In the genomic region with DNA sequence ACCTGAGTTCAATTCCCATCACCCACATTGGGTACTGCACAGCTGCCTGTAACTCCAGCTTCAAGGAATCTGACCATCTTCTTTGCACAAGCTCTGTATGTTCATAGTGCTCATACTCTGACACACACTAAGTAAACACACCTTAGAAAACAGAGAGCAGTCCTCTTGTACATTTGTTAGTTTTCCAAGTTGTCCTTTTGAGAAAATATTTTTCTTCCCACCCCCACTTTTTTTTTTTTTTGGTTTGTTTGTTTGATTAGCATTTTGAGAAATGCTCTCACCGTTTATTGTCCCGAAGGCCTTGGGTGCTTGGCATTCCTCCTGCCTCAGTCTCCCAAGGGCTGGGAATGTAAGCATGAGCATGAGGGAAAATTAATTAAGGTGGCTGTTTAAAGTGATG, we compare ENCODE assay signal across 23 mouse cellular contexts. TPM values are rescaled to one million over a fixed set of nuclear protein-coding genes. Genes with fewer than 3 reads are reported as not detected.
A peak's percentile ranks its signal among the peaks of the same experiment; 100 is the strongest.
DNase-seq lines count a peak whose midpoint lies in the region; ATAC-seq and TF ChIP-seq lines count a peak whose summit lies in the region.
"Had no signal": no experiment of that assay in that cellular context is flagged by ENCODE, and none has a peak within 500 bp of the region (broad histone marks: within the 10 kb centered on the region; RNA-seq: fewer than 3 reads in every experiment).

No protein-coding gene starts in this region.

- no peaks in the 10 kb centered on the region for H3K27me3 ChIP-seq in midbrain, embryonic 11.5 days (ENCODE audit: control insufficient read depth, insufficient read depth, low read length)
- H3K27me3 ChIP-seq in midbrain, embryonic 15.5 days (replicated peaks) = no peaks in the 10 kb centered on the region
- no peaks in the 10 kb centered on the region for H3K27me3 ChIP-seq in CH12.LX (replicated peaks)
- H3K27me3 ChIP-seq in embryonic facial prominence, embryonic 10.5 days (replicated peaks; ENCODE audit: low read depth, poor library complexity, severe bottlenecking) = no peaks in the 10 kb centered on the region
- H3K27me3 ChIP-seq: embryonic facial prominence, embryonic 12.5 days; forebrain, embryonic 12.5 days had no signal

- dilution Hi-C loops in CH12.LX (cut with MboI; ENCODE audit: extremely low pct_ligation_motif_present, extremely low pct_unique_long_range_greater_than_20kb, low sequenced_read_pairs) = no loop called here

- no peak for TF ChIP-seq RAD21 in CH12.LX (IDR thresholded peaks at IDR 0.05; ENCODE audit: low read depth, low read length)

- no peaks in the 10 kb centered on the region for H3K4me1 ChIP-seq in midbrain, embryonic 11.5 days (ENCODE audit: control insufficient read depth, insufficient read depth, low read length)
- H3K4me1 ChIP-seq in midbrain, embryonic 15.5 days = no peaks in the 10 kb centered on the region
- H3K4me1 ChIP-seq in CH12.LX (ENCODE audit: control insufficient read depth in 1 of 2, insufficient read depth in 2 of 2) (peaks cover 11 to 33% of the 10 kb centered on the region in 2 experiments), ES-E14 (ENCODE audit: control insufficient read depth in 2 of 2, insufficient read depth in 2 of 2, low read length in 2 of 2, poor library complexity in 1 of 2) (peaks cover 3 to 10% of the 10 kb centered on the region in 2 experiments; a peak in 3 of 4 replicates)
- peaks cover 10% of the 10 kb centered on the region for H3K4me1 ChIP-seq in bone marrow macrophage, adult 2 months (ENCODE audit: control insufficient read depth, insufficient read depth, low read length)
- H3K4me1 ChIP-seq in embryonic facial prominence, embryonic 10.5 days = no peaks in the 10 kb centered on the region
- H3K4me1 ChIP-seq: embryonic facial prominence, embryonic 12.5 days; forebrain, embryonic 12.5 days had no signal

- no peak for TF ChIP-seq EP300 in CH12.LX (IDR thresholded peaks at IDR 0.05; ENCODE audit: low read length)

- no peak for TF ChIP-seq POLR2A in CH12.LX (IDR thresholded peaks at IDR 0.05; ENCODE audit: low read depth, low read length)
- no peak for TF ChIP-seq POLR2A in bone marrow macrophage, adult 2 months (IDR thresholded peaks at IDR 0.05; ENCODE audit: borderline replicate concordance, low read depth, low read length)

- no peaks in the 10 kb centered on the region for H3K79me2 ChIP-seq in CH12.LX (replicated peaks; ENCODE audit: control insufficient read depth, extremely low read depth, insufficient read depth, poor library complexity, severe bottlenecking)

- ATAC-seq in midbrain, embryonic 11.5 days (ENCODE audit: low FRiP score) = no peak
- ATAC-seq in midbrain, embryonic 15.5 days (replicated peaks) = no peak
- ATAC-seq in inflammation-experienced regulatory T-cells, adult 6 months = no peak
- ATAC-seq: activated CD4-positive, CD25-positive, alpha-beta regulatory T cell, adult 4 months; CD4-positive, CD25-positive, alpha-beta regulatory T cell, adult 4 months; forebrain, embryonic 14.5 days; forebrain, embryonic 16.5 days had no signal

- no peak overlapping the region for H3K9ac ChIP-seq in midbrain, embryonic 11.5 days (ENCODE audit: low read length)
- H3K9ac ChIP-seq in midbrain, embryonic 15.5 days = no peak overlapping the region
- H3K9ac ChIP-seq in CH12.LX (ENCODE audit: insufficient read depth, low read depth) (peak overlapping the region; percentile 5), ES-E14 (ENCODE audit: insufficient read depth, low read depth, low read length, poor library complexity, severe bottlenecking) (peak overlapping the region; percentile 18; the same call in 1 of the 2 replicates)
- H3K9ac ChIP-seq: embryonic facial prominence, embryonic 12.5 days; forebrain, embryonic 12.5 days had no signal

- H3K9me3 ChIP-seq in midbrain, embryonic 11.5 days (ENCODE audit: control insufficient read depth, low read length) = no peaks in the 10 kb centered on the region
- H3K9me3 ChIP-seq in midbrain, embryonic 15.5 days = no peaks in the 10 kb centered on the region
- H3K9me3 ChIP-seq in CH12.LX (replicated peaks; ENCODE audit: low read length) (no peaks in the 10 kb centered on the region), ES-E14 (ENCODE audit: control insufficient read depth, insufficient read depth, low read depth, low read length) (no peaks in the 10 kb centered on the region)
- H3K9me3 ChIP-seq in embryonic facial prominence, embryonic 10.5 days = no peaks in the 10 kb centered on the region
- H3K9me3 ChIP-seq: embryonic facial prominence, embryonic 12.5 days; forebrain, embryonic 12.5 days had no signal

- peak; percentile 31 for DNase-seq in midbrain, embryonic 11.5 days (ENCODE audit: low spot score, missing footprints)
- DNase-seq in CH12.LX (ENCODE audit: extremely low read depth) (no peak), ES-E14 (ENCODE audit: low read depth, low spot score) (no peak)
- no peak for DNase-seq in embryonic facial prominence, embryonic 10.5 days (ENCODE audit: low spot score)
- DNase-seq: adrenal gland, adult 2 months; adrenal gland, postnatal 10 days; adrenal gland, postnatal 25 days; B cell, adult 2 months; cerebellum, adult 11-12 months; cerebellum, adult 2 months; cerebellum, adult 9-11 months; cerebellum, postnatal 14 days; cerebellum, postnatal 36 days; embryo, embryonic 11 days had no signal

- peaks cover 20% of the 10 kb centered on the region; the same call in 1 of the 2 replicates for H3K36me3 ChIP-seq in midbrain, embryonic 11.5 days (ENCODE audit: control insufficient read depth, insufficient read depth, low read length)
- peaks cover 58% of the 10 kb centered on the region for H3K36me3 ChIP-seq in midbrain, embryonic 15.5 days (replicated peaks)
- peaks cover 57 to 84% of the 10 kb centered on the region in 2 experiments for H3K36me3 ChIP-seq in CH12.LX (replicated peaks in 1 of 2; ENCODE audit: control insufficient read depth in 1 of 2, insufficient read depth in 1 of 2, low read length in 1 of 2)
- peaks cover 51% of the 10 kb centered on the region for H3K36me3 ChIP-seq in ES-E14 (ENCODE audit: control insufficient read depth, insufficient read depth, low read length, poor library complexity, severe bottlenecking)
- H3K36me3 ChIP-seq in embryonic facial prominence, embryonic 10.5 days (replicated peaks) = peaks cover 97% of the 10 kb centered on the region

- WGBS in midbrain, embryonic 11.5 days = 92% methylated on average over 2 of the region's 2 CpGs
- 96% methylated on average over 2 of the region's 2 CpGs for WGBS in midbrain, embryonic 15.5 days
- 90% methylated on average over 2 of the region's 2 CpGs for WGBS in embryonic facial prominence, embryonic 10.5 days

- no peak overlapping the region for H3K4me3 ChIP-seq in midbrain, embryonic 11.5 days (ENCODE audit: low read depth, low read length)
- H3K4me3 ChIP-seq in midbrain, embryonic 15.5 days = no peak overlapping the region
- no peak overlapping the region for H3K4me3 ChIP-seq in CH12.LX (replicated peaks in 1 of 3; ENCODE audit: low read depth in 2 of 3, low read length in 2 of 3, poor library complexity in 1 of 3)
- no peak overlapping the region; a peak in 1 of 4 replicates for H3K4me3 ChIP-seq in ES-E14 (ENCODE audit: insufficient read depth in 1 of 2, low read depth in 1 of 2, low read length in 2 of 2, poor library complexity in 1 of 2, severe bottlenecking in 1 of 2)
- H3K4me3 ChIP-seq in bone marrow macrophage, adult 2 months (ENCODE audit: insufficient read depth, low read length) = no peak overlapping the region
- H3K4me3 ChIP-seq in embryonic facial prominence, embryonic 10.5 days = no peak overlapping the region
- H3K4me3 ChIP-seq: embryonic facial prominence, embryonic 12.5 days; forebrain, embryonic 12.5 days had no signal

- no peak overlapping the region for H3K27ac ChIP-seq in midbrain, embryonic 11.5 days (ENCODE audit: low read depth, low read length)
- no peak overlapping the region for H3K27ac ChIP-seq in midbrain, embryonic 15.5 days
- H3K27ac ChIP-seq in CH12.LX (ENCODE audit: insufficient read depth, low read depth) = peak overlapping the region; percentile 89
- H3K27ac ChIP-seq in ES-E14 (ENCODE audit: insufficient read depth, low read depth, low read length, poor library complexity, severe bottlenecking) = peak overlapping the region; percentile 77
- H3K27ac ChIP-seq in bone marrow macrophage, adult 2 months (ENCODE audit: insufficient read depth, low read depth, low read length) = peak overlapping the region; percentile 27
- no peak overlapping the region for H3K27ac ChIP-seq in embryonic facial prominence, embryonic 10.5 days (replicated peaks)
- H3K27ac ChIP-seq: embryonic facial prominence, embryonic 12.5 days; forebrain, embryonic 12.5 days had no signal

- no peak for TF ChIP-seq CTCF in CH12.LX (conservative IDR thresholded peaks at IDR 0.05 in 1 of 2, IDR thresholded peaks at IDR 0.05 in 1 of 2; ENCODE audit: low read depth in 2 of 2, low read length in 2 of 2)
- TF ChIP-seq CTCF in bone marrow macrophage, adult 2 months (IDR thresholded peaks at IDR 0.05; ENCODE audit: low read depth, low read length) = no peak

- no peak overlapping the region for H3K4me2 ChIP-seq in midbrain, embryonic 11.5 days
- no peak overlapping the region for H3K4me2 ChIP-seq in midbrain, embryonic 15.5 days
- peak overlapping the region; percentile 0; the same call in 1 of the 2 replicates for H3K4me2 ChIP-seq in CH12.LX (ENCODE audit: insufficient read depth, low read depth, poor library complexity, severe bottlenecking)
- H3K4me2 ChIP-seq: embryonic facial prominence, embryonic 12.5 days; forebrain, embryonic 12.5 days had no signal

- in situ Hi-C loops in CH12.LX (cut with MboI; ENCODE audit: low pct_ligation_motif_present, low pct_unique_long_range_greater_than_20kb, low sequenced_read_pairs) = no loop called here
- in situ Hi-C loops in ES-E14 (cut with MboI; ENCODE audit: low sequenced_read_pairs in 2 of 2, unreplicated experiment in 2 of 2) = no loop called here

RNA-seq across cellular contexts. Expression of gene Nup214, which starts 34.1 kb away (rescaled TPM):
- polyA plus RNA-seq in midbrain, embryonic 11.5 days (2014; fragmentation: Nextera tagmentation; extraction: Ambion mirVana) = 64.6 and 64.7 TPM in 2 replicates
- polyA plus RNA-seq in midbrain, embryonic 15.5 days (2015; fragmentation: Nextera tagmentation; extraction: Ambion mirVana) = 71.0 and 75.0 TPM in 2 replicates
- total RNA-seq in CH12.LX (2012; rRNA removed) = 50.9 and 61.0 TPM in 2 replicates
- 13.9 and 17.9 TPM in 2 replicates for total RNA-seq in CH12.LX (2014; rRNA removed)
- 83.4 and 106 TPM in 2 replicates for polyA plus RNA-seq in CH12.LX (2012; ENCODE audit: insufficient read length, low read depth)
- 74.3 and 77.0 TPM in 2 replicates for total RNA-seq in ES-E14 (2012; rRNA removed)
- 47.3 and 63.3 TPM in 2 replicates for polyA plus RNA-seq in bone marrow macrophage, adult 2 months (2012; ENCODE audit: insufficient read depth, insufficient read length, missing spikeins)
- 100 to 1,000 TPM in 1 of 3 experiments, 10 to 100 TPM in 2; 75.0 to 105 (median 96.0) TPM for polyA plus RNA-seq in inflammation-experienced regulatory T-cells, adult 6 months (2017; shearing (Covaris generic))
- 120 and 121 TPM in 2 replicates for polyA plus RNA-seq in embryonic facial prominence, embryonic 10.5 days (2016; fragmentation: Nextera tagmentation; extraction: Ambion mirVana)

RNA-seq across cellular contexts. Expression of gene Aif1l, which starts 58.4 kb away (rescaled TPM):
- 65.0 and 65.7 TPM in 2 replicates for polyA plus RNA-seq in midbrain, embryonic 11.5 days (2014; fragmentation: Nextera tagmentation; extraction: Ambion mirVana)
- polyA plus RNA-seq in midbrain, embryonic 15.5 days (2015; fragmentation: Nextera tagmentation; extraction: Ambion mirVana) = 26.2 and 29.8 TPM in 2 replicates
- total RNA-seq in CH12.LX (2012; rRNA removed) (0.81 and 2.1 TPM in 2 replicates), CH12.LX (2014; rRNA removed) (0.07 TPM in 1 of 2 replicates, not detected in the other), ES-E14 (2012; rRNA removed) (17.6 and 48.5 TPM in 2 replicates)
- polyA plus RNA-seq in CH12.LX (2012; ENCODE audit: insufficient read length, low read depth) = 0.08 and 0.11 TPM in 2 replicates
- polyA plus RNA-seq in bone marrow macrophage, adult 2 months (2012; ENCODE audit: insufficient read depth, insufficient read length, missing spikeins) = not detected in 2 replicates
- 1 to 10 TPM in 1 of 3 experiments, not detected in 2; 1.4 TPM for polyA plus RNA-seq in inflammation-experienced regulatory T-cells, adult 6 months (2017; shearing (Covaris generic))
- polyA plus RNA-seq in embryonic facial prominence, embryonic 10.5 days (2016; fragmentation: Nextera tagmentation; extraction: Ambion mirVana) = 89.0 and 93.2 TPM in 2 replicates
- polyA plus RNA-seq: activated CD4-positive, CD25-positive, alpha-beta regulatory T cell, adult 4 months had no signal

Comparison
In these comparisons a context has a peak if more than half of its experiments do, and no peak if none do; other contexts are left out.
1. H3K27ac ChIP-seq: peak in CH12.LX (single experiment), ES-E14 (single experiment) and bone marrow macrophage, adult 2 months (single experiment); none in midbrain, embryonic 11.5 days (single experiment), midbrain, embryonic 15.5 days (single experiment) and embryonic facial prominence, embryonic 10.5 days (single experiment).
2. H3K9ac ChIP-seq: peak in CH12.LX (single experiment) and ES-E14 (single experiment); none in midbrain, embryonic 11.5 days (single experiment) and midbrain, embryonic 15.5 days (single experiment).
3. RNA of gene Aif1l, which starts 58.4 kb away (polyA plus RNA-seq): 89.0 to 93.2 TPM in embryonic facial prominence, embryonic 10.5 days, 65.0 to 65.7 TPM in midbrain, embryonic 11.5 days and 26.2 to 29.8 TPM in midbrain, embryonic 15.5 days; 0.08 to 0.11 TPM in CH12.LX, not detected in bone marrow macrophage, adult 2 months and 1.4 TPM in inflammation-experienced regulatory T-cells, adult 6 months; every median in the first group is over 10 times any median in the second.